Mouse (Mus musculus) midbrain, embryonic 11.5 days (tissue): Measurements from ENCODE around the gene Syt13. TPM values are rescaled to one million over a fixed set of nuclear protein-coding genes. Genes with fewer than 3 reads are reported as not detected.
A peak's percentile ranks its signal among the peaks of the same experiment; 100 is the strongest.

ENCODE experiments used
- ATAC-seq: fragments of 200-750 bp; cut with Nextera tagmentation; 2 replicates; pipeline ENCODE4 v1.8.0; 2017; ENCODE audit warnings: moderate TSS enrichment, moderate library complexity; ENCODE audit not compliant: low FRiP score
- DNase-seq: peaks from one replicate; pipeline ENCODE4 v3.0.0; 2015; ENCODE audit warnings: low spot score; ENCODE audit errors: missing footprints
- H3K27ac ChIP-seq: fragments of 300-500 bp; sonication (generic); 2 replicates; pipeline ENCODE4 v1.5.1; 2014; ENCODE audit warnings: low read depth, low read length
- H3K27me3 ChIP-seq: fragments of 300-500 bp; sonication (generic); 2 replicates; pipeline ENCODE4 v1.6.1; 2014; ENCODE audit warnings: mild to moderate bottlenecking, low read length, moderate library complexity, mixed read lengths; ENCODE audit not compliant: control insufficient read depth, insufficient read depth
- H3K36me3 ChIP-seq: fragments of 300-500 bp; sonication (generic); 2 replicates; pipeline ENCODE4 v1.6.1; 2014; ENCODE audit warnings: mild to moderate bottlenecking, low read length, moderate library complexity, mixed read lengths; ENCODE audit not compliant: control insufficient read depth, insufficient read depth
- H3K4me1 ChIP-seq: fragments of 300-500 bp; sonication (generic); 2 replicates; pipeline ENCODE4 v1.6.1; 2014; ENCODE audit warnings: low read length; ENCODE audit not compliant: control insufficient read depth, insufficient read depth
- H3K4me2 ChIP-seq: fragments of 300-500 bp; sonication (generic); 2 replicates; pipeline ENCODE4 v1.6.1; 2014; ENCODE audit warnings: mild to moderate bottlenecking, moderate library complexity
- H3K4me3 ChIP-seq: fragments of 300-500 bp; sonication (generic); 2 replicates; pipeline ENCODE4 v1.5.1; 2014; ENCODE audit warnings: low read depth, low read length
- H3K9ac ChIP-seq: fragments of 300-500 bp; sonication (generic); 2 replicates; pipeline ENCODE4 v1.6.1; 2014; ENCODE audit warnings: low read length
- H3K9me3 ChIP-seq: fragments of 300-500 bp; sonication (generic); 2 replicates; pipeline ENCODE4 v1.6.1; 2016; ENCODE audit warnings: low read length; ENCODE audit not compliant: control insufficient read depth
- WGBS: fragments of 180-500 bp; shearing (Covaris S2); extraction: QIAGEN DNeasy Blood & Tissue Kit; methylation state at CpG from one replicate; pipeline ENCODE4 v1.1.7; 2014; 5-methylcytosine and 5-hydroxymethylcytosine counted together
- polyA plus RNA-seq: library from polyadenylated mRNA; unstranded; fragments of >200 nt; fragmentation: Nextera tagmentation; extraction: Ambion mirVana; gene quantifications from 2 replicates; pipeline ENCODE4 v1.2.1, GENCODE M21; 2014

Syt13 gene
- polyA plus RNA-seq, 1 experiment from 2014 or later: 14.7 TPM

DNA sequence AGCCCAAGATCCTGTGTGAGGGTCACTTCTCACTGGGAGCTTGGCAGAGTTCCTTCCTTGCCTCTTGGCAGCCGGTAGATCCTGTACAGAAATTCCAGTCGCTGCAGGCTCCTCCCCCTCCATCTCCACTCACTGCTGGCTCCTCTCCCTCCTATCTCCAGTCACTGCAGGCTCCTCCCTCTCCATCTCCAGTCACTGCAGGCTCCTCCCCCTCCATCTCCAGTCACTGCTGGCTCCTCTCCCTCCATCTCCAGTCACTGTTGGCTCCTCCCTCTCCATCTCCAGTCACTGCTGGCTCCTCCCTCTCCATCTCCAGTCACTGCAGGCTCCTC, 31.0 kb upstream of the Syt13 start:
- H3K9ac ChIP-seq: no peak overlapping the region
- H3K36me3 ChIP-seq: no peaks in the 10 kb centered on the region
- DNase-seq: no peak
- H3K4me2 ChIP-seq: peak overlapping the region; percentile 35; the same call in 1 of the 2 replicates
- ATAC-seq: peak; percentile 55; the same call in 1 of the 2 replicates
- no peaks in the 10 kb centered on the region for H3K9me3 ChIP-seq
- no peak overlapping the region for H3K4me3 ChIP-seq
- 0% methylated on average over 2 of the region's 2 CpGs for WGBS
- H3K27ac ChIP-seq: no peak overlapping the region
- no peaks in the 10 kb centered on the region for H3K27me3 ChIP-seq
- 0 out of 2 replicates have a peak, but pooled peaks cover 5% of the 10 kb centered on the region for H3K4me1 ChIP-seq

DNA sequence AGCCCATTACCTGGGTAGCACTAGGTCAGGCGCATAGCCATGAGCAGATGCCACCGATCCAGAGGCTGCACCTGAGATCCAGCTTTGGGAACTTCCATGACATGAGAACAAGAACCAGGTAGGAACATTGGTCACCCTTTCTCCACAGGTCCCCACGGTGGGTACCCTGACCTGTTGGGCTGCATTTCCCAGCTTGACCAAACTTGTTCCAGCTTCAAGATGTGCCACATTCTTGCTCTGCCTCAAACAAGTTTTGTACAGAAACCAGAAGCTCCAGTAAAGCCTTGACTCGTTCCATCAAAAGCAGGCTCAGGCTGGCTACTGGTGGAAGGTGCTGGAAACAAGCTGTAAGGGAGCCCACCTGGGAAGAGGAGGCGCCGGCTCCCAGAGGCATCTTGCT, 29.9 kb upstream of the Syt13 start:
- Histone ChIP-seq H3K27ac (no peak overlapping the region), H3K4me1 (0 out of 2 replicates have a peak, but pooled peaks cover 5% of the 10 kb centered on the region), H3K4me2 (no peak overlapping the region), H3K9me3 (no peaks in the 10 kb centered on the region), H3K36me3 (no peaks in the 10 kb centered on the region), H3K9ac (no peak overlapping the region), H3K4me3 (no peak overlapping the region), H3K27me3 (no peaks in the 10 kb centered on the region)
- DNase-seq (no peak), ATAC-seq (no peak)
- 92% methylated on average over 6 of the region's 6 CpGs for WGBS

- H3K9me3 ChIP-seq: no peaks in the 10 kb centered on the region
- no peaks in the 10 kb centered on the region for H3K27me3 ChIP-seq
- ATAC-seq (no peak), DNase-seq (no peak)
- H3K4me1 ChIP-seq: 0 out of 2 replicates have a peak, but pooled peaks cover 5% of the 10 kb centered on the region
- H3K27ac ChIP-seq: no peak overlapping the region
- 78% methylated on average over 3 of the region's 3 CpGs for WGBS
- no peaks in the 10 kb centered on the region for H3K36me3 ChIP-seq
- H3K4me3 ChIP-seq: no peak overlapping the region
- H3K9ac ChIP-seq: no peak overlapping the region
- no peak overlapping the region for H3K4me2 ChIP-seq
These were observed 28.0 kb upstream of the Syt13 start for GRCm38 (mm10) chr2:92886862-92887261.

GRCm38 (mm10) chr2:92892524-92892923, 22.4 kb upstream of the Syt13 start:
- 89% methylated on average over 4 of the region's 4 CpGs for WGBS
- DNase-seq: no peak

DNA sequence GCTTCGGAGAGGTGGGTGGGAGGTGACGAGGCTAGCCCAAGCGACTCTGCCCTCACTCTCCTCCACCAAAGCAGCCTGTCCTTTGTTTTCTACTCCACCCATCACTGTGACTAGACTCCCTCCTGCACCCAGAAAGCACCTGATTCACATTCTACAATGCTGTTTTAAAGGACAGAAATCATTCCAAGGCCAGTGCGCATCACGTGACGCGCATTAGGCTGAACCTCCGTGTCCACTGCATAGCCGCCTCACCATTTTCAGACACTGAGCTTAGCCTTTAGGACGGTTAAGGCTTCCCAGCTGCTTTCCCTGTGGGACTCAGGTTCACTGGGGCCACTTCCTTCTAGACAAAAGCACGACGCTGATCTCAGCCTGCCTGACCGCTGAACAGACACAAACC, 11.2 kb upstream of the Syt13 start:
- H3K27ac ChIP-seq: no peak overlapping the region
- no peaks in the 10 kb centered on the region for H3K9me3 ChIP-seq
- WGBS: 83% methylated on average over 13 of the region's 13 CpGs
- no peak overlapping the region for H3K4me3 ChIP-seq
- no peaks in the 10 kb centered on the region for H3K27me3 ChIP-seq
- no peak overlapping the region for H3K9ac ChIP-seq
- no peaks in the 10 kb centered on the region for H3K36me3 ChIP-seq
- H3K4me2 ChIP-seq: no peak overlapping the region
- ATAC-seq (no peak), DNase-seq (no peak)
- no peaks in the 10 kb centered on the region for H3K4me1 ChIP-seq

More at GRCm38 (mm10) chr2:92892524-92892923, 22.4 kb upstream of the Syt13 start:
- H3K27me3 ChIP-seq: no peaks in the 10 kb centered on the region
- no peak overlapping the region for H3K4me3 ChIP-seq
- H3K9me3 ChIP-seq: no peaks in the 10 kb centered on the region
- no peak overlapping the region for H3K4me2 ChIP-seq
- H3K9ac ChIP-seq: no peak overlapping the region
- no peaks in the 10 kb centered on the region for H3K36me3 ChIP-seq
- no peaks in the 10 kb centered on the region for H3K4me1 ChIP-seq
- no peak for ATAC-seq
- H3K27ac ChIP-seq: no peak overlapping the region

DNA sequence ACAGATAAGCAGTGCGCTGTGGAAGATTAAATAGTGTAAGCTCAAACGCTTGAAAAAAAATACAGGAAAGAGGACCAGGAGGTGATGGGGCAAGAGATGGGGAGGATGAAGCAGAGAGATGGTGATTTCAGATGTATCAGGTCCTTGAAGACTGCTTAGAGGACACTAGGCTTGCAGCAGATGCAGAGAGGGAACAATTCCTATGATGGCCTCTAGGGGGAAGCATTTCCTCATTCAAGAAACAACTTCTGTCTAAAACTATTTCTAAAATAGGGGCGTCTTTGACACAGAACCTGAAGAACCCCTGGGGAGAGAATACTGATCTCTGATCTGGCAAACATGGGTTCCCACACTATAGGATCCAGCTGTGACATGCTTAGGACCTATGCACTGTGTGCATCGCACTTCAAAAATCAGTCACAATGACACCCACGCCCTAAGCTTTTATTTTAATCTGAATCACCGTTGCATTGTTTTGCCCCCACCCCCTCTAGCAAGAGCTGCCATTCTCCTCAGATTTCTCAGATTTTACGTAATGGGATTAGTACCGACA, 10.5 kb upstream of the Syt13 start:
- DNase-seq (peak; percentile 95), ATAC-seq (peak; percentile 57; the same call in 1 of the 2 replicates)
- WGBS: 33% methylated on average over 8 of the region's 8 CpGs
- H3K4me3 ChIP-seq: no peak overlapping the region
- no peak overlapping the region for H3K4me2 ChIP-seq
- H3K36me3 ChIP-seq: no peaks in the 10 kb centered on the region
- no peak overlapping the region for H3K27ac ChIP-seq
- no peaks in the 10 kb centered on the region for H3K27me3 ChIP-seq
- no peaks in the 10 kb centered on the region for H3K9me3 ChIP-seq
- no peaks in the 10 kb centered on the region for H3K4me1 ChIP-seq
- no peak overlapping the region for H3K9ac ChIP-seq

DNA sequence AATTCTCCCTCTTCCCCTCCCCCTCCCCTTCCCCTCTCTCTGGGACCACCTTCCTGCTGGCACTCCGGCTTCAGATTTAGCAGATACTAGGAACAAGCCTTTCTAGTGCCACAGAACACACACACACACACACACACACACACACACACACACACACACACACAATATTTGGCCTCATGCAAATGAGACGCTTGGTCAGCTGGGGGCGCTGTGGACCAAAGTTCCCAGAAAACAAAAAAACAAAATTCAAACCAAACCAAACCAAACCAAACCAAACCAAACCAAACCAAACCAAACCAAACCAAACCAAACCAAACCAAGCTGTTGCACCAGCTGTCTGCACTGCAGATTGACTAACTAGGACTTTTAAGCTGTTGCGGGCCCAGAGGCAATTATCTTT, 4.5 kb upstream of the Syt13 start:
- H3K4me1 ChIP-seq: peaks cover 14% of the 10 kb centered on the region
- H3K9ac ChIP-seq: no peak overlapping the region
- ATAC-seq (no peak), DNase-seq (no peak)
- no peaks in the 10 kb centered on the region for H3K9me3 ChIP-seq
- peaks cover 7% of the 10 kb centered on the region for H3K27me3 ChIP-seq
- no peaks in the 10 kb centered on the region for H3K36me3 ChIP-seq
- H3K4me3 ChIP-seq: no peak overlapping the region
- H3K4me2 ChIP-seq: no peak overlapping the region
- WGBS: 83% methylated on average over 4 of the region's 4 CpGs
- H3K27ac ChIP-seq: no peak overlapping the region

DNA sequence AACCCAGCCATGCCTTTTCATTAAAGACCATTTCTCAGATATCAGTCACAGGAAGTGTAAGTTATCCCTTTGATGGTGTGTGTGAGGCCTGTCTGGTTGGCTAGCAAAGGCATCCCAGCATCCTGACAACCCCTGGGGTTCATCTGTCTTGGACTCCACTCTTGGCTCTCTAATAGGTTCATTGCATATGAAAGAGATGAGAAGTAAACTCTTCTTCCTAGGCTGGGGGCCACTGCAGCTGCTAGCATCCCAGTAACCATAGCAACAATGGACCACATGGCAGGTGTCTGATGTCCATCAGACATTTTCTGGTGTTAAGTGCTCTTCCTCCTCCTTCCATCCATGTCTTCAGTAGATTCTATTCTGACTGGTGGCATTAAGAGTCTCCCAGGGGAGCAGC, 2.6 kb upstream of the Syt13 start:
- H3K4me1 ChIP-seq: peaks cover 24% of the 10 kb centered on the region
- no peaks in the 10 kb centered on the region for H3K36me3 ChIP-seq
- DNase-seq (no peak), ATAC-seq (0 out of 2 replicates have a peak, but pooled peaks have one; percentile 11)
- H3K4me2 ChIP-seq: no peak overlapping the region
- H3K9me3 ChIP-seq: no peaks in the 10 kb centered on the region
- H3K4me3 ChIP-seq: no peak overlapping the region
- H3K9ac ChIP-seq: no peak overlapping the region
- H3K27me3 ChIP-seq: peaks cover 7% of the 10 kb centered on the region
- H3K27ac ChIP-seq: no peak overlapping the region

GRCm38 (mm10) chr2:92913295-92913694, 1.6 kb upstream of the Syt13 start:
- H3K9ac ChIP-seq: no peak overlapping the region
- H3K4me3 ChIP-seq: no peak overlapping the region
- H3K27me3 ChIP-seq: peaks cover 7% of the 10 kb centered on the region
- 9% methylated on average over 9 of the region's 9 CpGs for WGBS
- peaks cover 25% of the 10 kb centered on the region for H3K4me1 ChIP-seq
- DNase-seq (no peak), ATAC-seq (no peak)
- no peak overlapping the region for H3K4me2 ChIP-seq
- H3K27ac ChIP-seq: no peak overlapping the region
- no peaks in the 10 kb centered on the region for H3K9me3 ChIP-seq
- H3K36me3 ChIP-seq: no peaks in the 10 kb centered on the region
